Comparison of ENCODE assay signal across 1 mouse cellular context in the genomic region with DNA sequence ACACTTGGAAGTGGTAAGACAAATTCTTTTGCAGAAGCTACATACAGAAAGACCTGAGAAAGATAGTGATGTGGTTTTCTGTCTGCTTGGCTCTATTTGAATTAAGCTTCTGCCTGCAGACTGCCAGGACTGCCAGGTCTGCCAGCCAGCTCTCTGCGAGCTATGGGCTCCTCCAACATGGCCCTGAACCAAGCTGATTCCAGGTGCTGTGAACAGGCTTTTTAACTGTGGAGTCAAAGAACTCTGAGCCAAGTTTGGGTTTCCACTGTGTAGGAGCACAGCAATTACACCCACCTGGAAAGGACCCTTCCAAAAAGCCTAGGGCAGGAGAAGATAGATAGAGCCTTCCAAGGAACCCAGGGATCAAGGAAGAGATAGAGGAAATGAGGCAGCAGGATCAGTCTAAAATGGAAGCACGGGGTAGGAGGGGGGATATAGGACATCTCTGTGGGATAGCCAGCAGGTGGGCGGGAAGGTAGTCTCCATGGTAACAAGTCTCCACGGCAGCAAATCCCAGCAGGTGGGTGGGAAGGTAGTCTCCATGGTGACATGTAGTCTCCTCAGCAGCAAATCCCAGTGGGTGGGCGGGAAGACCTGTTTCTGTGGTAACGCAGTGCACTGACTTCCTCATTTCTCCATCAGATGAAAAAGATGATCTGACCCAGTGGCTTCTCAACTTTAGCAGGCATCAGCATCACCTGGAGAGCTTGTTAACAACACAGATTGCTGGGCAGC.
A peak's percentile ranks its signal among the peaks of the same experiment; 100 is the strongest.
TF ChIP-seq lines count a peak whose summit lies in the region.

No protein-coding gene starts in this region.

TF ChIP-seq in MEL, 35 proteins besides CTCF, POLR2A, EP300 and RAD21:
- TF ChIP-seq USF2 (IDR thresholded peaks at IDR 0.05; ENCODE audit: borderline replicate concordance in 1 of 2, insufficient read depth in 1 of 2, low read depth in 1 of 2, low read length in 2 of 2) (no peak), RCOR1 (IDR thresholded peaks at IDR 0.05; ENCODE audit: low read depth, low read length) (peak; percentile 50; the same call in 1 of the 2 replicates)
